Mouse (Mus musculus): ENCODE results near the gene Taok1. TPM values are rescaled to one million over a fixed set of nuclear protein-coding genes. Genes with fewer than 3 reads are reported as not detected.
A peak's percentile ranks its signal among the peaks of the same experiment; 100 is the strongest.
"Not testable (repeated sequence)": the region's sequence is repeated elsewhere in the genome, so short reads cannot be mapped to it uniquely, and the experiment has no call there.

Gene Taok1
- polyA plus RNA-seq, 1 experiment from 2014 or later, result 24.1 TPM

DNA sequence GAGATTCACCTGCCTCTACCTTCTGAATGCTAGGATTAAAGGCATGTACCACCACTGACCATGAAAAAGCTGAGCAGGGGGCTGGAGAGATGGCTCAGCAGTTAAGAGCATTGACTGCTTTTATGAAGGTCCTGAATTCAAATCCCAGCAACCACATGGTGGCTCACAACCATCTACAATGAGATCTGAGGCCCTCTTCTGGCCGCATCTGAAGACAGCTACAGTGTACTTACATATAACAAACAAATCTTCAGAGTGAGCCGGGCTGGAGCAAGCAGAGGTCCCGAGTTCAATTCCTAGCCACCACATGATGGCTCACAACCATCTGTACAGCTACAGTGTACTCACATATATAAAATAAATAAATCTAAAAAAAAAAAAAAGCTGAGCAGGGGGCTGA is 79.2 kb downstream of the Taok1 start:
- not testable (repeated sequence) for H3K27ac ChIP-seq (ENCODE audit: low read length); H3K4me3 ChIP-seq (ENCODE audit: low read depth, low read length); H3K27me3 ChIP-seq (ENCODE audit: control insufficient read depth, insufficient read depth, low read length); ATAC-seq (ENCODE audit: insufficient number of reproducible peaks, insufficient read depth, low FRiP score, low read depth); H3K36me3 ChIP-seq (ENCODE audit: control insufficient read depth, insufficient read depth, low read length); H3K4me1 ChIP-seq (ENCODE audit: control insufficient read depth, insufficient read depth, low read length); H3K4me2 ChIP-seq (replicated peaks; ENCODE audit: low read depth, low read length); H3K9ac ChIP-seq (replicated peaks; ENCODE audit: low read depth, low read length); H3K9me3 ChIP-seq (ENCODE audit: control insufficient read depth, low read depth, low read length)
- 86% methylated on average over 3 of the region's 3 CpGs for WGBS

DNA sequence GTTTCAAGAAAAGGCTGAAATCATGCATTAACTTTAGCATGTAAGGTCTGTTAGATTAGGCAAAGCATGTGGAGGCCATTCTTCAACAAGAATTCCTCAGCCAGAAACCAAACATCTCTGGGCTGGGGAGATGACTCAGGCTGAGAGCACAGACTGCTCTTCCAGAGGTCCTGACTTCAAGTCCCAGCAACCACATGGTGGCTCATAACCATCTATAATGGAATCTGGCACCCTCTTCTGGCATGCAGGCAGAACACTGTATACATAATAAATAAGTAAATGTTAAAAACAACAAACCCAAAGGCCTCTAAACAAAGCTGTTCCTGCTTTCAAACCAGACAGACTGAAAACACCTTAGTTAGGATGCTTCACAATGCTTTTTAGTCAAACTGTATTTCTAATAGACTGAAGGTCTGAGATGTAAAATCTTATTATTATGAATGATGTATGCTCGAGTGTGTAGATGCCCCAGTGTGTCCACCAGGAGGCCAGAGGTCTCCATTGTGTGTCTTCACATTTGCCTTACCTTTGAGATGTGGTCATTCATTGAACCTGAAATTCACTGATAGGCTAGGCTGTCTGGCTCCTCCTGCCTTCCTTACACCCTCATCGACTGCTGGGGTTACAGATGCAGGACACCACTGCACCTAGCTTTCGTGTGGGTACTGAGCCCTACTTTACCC is 81.7 kb downstream of the Taok1 start:
- WGBS, result 68% methylated on average over 3 of the region's 3 CpGs
- no peak for ATAC-seq (ENCODE audit: insufficient number of reproducible peaks, insufficient read depth, low FRiP score, low read depth)
- no peaks in the 10 kb centered on the region for H3K36me3 ChIP-seq (ENCODE audit: control insufficient read depth, insufficient read depth, low read length)
- no peak overlapping the region for H3K27ac ChIP-seq (ENCODE audit: low read length)
- H3K4me2 ChIP-seq (replicated peaks; ENCODE audit: low read depth, low read length), result no peak overlapping the region
- no peaks in the 10 kb centered on the region for H3K9me3 ChIP-seq (ENCODE audit: control insufficient read depth, low read depth, low read length)
- H3K4me1 ChIP-seq (ENCODE audit: control insufficient read depth, insufficient read depth, low read length), result no peaks in the 10 kb centered on the region
- no peak overlapping the region for H3K9ac ChIP-seq (replicated peaks; ENCODE audit: low read depth, low read length)
- no peak overlapping the region for H3K4me3 ChIP-seq (ENCODE audit: low read depth, low read length)
- H3K27me3 ChIP-seq (ENCODE audit: control insufficient read depth, insufficient read depth, low read length), result no peaks in the 10 kb centered on the region

DNA sequence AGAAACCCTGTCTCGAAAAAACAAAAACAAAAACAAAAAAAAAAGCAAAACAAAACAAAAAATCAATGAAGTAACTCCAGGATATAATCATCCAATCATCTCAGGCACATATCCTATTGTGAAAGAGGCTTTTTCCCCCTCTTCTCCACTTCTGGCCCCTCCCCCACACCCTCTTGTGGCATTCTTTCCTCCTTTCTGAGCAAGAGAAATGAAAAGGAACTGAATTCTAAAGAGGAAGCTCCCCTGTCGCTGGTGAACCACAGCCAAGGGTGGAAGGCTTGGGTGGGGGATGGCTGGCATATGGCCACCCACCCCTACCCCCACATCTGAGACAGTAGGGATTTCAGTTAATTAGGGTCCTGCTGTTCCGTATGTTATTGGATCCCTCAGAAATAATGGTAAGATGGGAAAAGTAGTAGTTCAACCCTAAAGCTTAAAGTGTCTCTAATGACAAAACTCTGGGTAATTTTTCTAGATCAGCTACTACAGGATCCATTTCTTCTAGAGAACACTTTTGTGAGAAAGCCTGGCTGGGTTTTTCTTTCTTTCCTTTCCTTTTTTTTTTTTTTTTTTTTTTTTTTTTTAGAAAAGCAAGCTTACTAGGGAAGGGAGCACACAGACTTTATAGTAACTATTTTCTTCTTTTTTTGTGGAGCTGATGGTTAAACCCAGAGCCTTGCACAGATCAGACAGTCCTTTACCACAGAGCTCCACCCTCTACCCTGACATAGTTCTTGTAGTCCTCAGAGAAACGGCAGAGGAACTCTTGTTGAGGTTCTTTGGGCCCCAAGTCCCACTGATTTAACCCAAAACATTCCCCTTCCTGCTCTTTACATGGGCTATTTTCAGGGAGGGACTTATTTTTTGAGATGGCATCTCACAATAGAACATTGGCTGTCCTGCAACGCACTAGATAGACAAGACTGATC is 86.8 kb downstream of the Taok1 start:
- H3K9me3 ChIP-seq (ENCODE audit: control insufficient read depth, low read depth, low read length), result no peaks in the 10 kb centered on the region
- no peak overlapping the region for H3K9ac ChIP-seq (replicated peaks; ENCODE audit: low read depth, low read length)
- no peaks in the 10 kb centered on the region for H3K36me3 ChIP-seq (ENCODE audit: control insufficient read depth, insufficient read depth, low read length)
- 62% methylated on average over 5 of the region's 5 CpGs for WGBS
- peaks cover 5% of the 10 kb centered on the region; the same call in 1 of the 2 replicates for H3K27me3 ChIP-seq (ENCODE audit: control insufficient read depth, insufficient read depth, low read length)
- H3K4me1 ChIP-seq (ENCODE audit: control insufficient read depth, insufficient read depth, low read length), result peaks cover under 1% of the 10 kb centered on the region; the same call in 1 of the 2 replicates
- no peak overlapping the region for H3K4me2 ChIP-seq (replicated peaks; ENCODE audit: low read depth, low read length)
- no peak for ATAC-seq (ENCODE audit: insufficient number of reproducible peaks, insufficient read depth, low FRiP score, low read depth)
- no peak overlapping the region for H3K4me3 ChIP-seq (ENCODE audit: low read depth, low read length)
- H3K27ac ChIP-seq (ENCODE audit: low read length), result no peak overlapping the region

DNA sequence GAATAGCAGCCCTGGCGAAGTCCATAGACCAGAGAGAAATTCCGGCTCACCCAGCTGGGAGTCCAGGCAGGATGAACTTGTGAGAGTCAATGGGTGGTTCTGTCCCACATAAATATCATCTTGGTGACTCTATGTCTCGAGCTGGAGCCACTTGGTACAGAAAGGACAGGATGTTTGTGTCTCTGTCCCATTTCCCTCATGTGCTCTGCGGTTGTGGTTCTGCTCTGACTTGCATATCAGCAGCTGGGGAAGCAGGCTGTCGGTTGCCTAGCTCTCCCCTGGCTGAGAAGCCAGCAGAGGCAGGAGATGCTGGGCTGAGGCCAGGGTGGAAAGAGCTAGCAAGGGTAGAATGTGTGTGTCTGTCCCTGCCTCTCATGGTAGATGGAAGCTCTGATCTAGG is 88.6 kb downstream of the Taok1 start, which contains the start of gene Gm10392:
TSS of gene Gm10392 (minus strand) at position 156 of the 400 bp plus-strand sequence.
- 71% methylated on average over 5 of the region's 5 CpGs for WGBS

DNA sequence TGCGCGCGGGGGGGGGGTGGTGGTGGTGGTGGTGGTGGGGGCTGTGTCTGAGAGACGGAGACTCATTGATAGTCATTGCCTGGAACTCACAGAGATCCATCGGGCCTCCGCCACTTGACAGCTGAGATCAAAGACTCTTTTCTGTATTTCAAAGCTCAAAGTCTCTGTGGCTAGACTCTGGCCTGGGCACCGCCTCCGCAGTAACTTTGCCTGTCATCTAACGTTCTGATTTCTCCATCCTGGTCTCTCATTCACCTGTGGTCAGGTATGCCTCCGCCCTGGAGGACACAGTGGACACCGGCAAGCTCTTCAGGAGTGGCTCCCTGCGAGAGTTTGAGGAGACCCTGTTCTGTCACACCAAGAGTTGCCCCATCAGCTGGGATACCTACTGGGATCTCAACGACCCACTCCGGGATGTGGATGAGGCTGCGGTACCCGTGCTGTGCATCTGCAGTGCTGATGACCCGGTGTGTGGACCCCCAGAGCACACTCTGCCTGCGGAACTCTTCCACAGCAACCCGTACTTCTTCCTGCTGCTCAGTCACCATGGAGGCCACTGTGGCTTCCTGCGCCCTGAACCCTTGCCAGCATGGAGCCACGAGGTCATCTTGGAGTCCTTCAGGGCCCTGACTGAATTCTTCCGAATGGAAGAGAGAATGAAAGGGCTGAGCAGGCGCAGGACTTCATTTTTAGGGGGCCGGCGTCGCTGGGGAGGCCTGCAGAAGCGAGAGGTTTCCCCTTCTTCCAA is 89.4 kb downstream of the Taok1 start:
- no peak for ATAC-seq (ENCODE audit: insufficient number of reproducible peaks, insufficient read depth, low FRiP score, low read depth)
- 83% methylated on average over 27 of the region's 27 CpGs for WGBS
- H3K9ac ChIP-seq (replicated peaks; ENCODE audit: low read depth, low read length), result no peak overlapping the region

More for the DNA sequence above, 88.6 kb downstream of the Taok1 start, which contains the start of gene Gm10392:
- no peaks in the 10 kb centered on the region for H3K36me3 ChIP-seq (ENCODE audit: control insufficient read depth, insufficient read depth, low read length)
- no peak within 1 kb of the TSS for H3K27ac ChIP-seq (ENCODE audit: low read length)
- no peak within 1 kb of the TSS for H3K4me3 ChIP-seq (ENCODE audit: low read depth, low read length)
- H3K4me2 ChIP-seq (replicated peaks; ENCODE audit: low read depth, low read length), result no peak within 1 kb of the TSS
- peaks cover 5% of the 10 kb centered on the region; the same call in 1 of the 2 replicates for H3K27me3 ChIP-seq (ENCODE audit: control insufficient read depth, insufficient read depth, low read length)
- peaks cover 16% of the 10 kb centered on the region for H3K4me1 ChIP-seq (ENCODE audit: control insufficient read depth, insufficient read depth, low read length)
- no peaks in the 10 kb centered on the region for H3K9me3 ChIP-seq (ENCODE audit: control insufficient read depth, low read depth, low read length)
- no peak for ATAC-seq (ENCODE audit: insufficient number of reproducible peaks, insufficient read depth, low FRiP score, low read depth)
- H3K9ac ChIP-seq (replicated peaks; ENCODE audit: low read depth, low read length), result no peak within 1 kb of the TSS

DNA sequence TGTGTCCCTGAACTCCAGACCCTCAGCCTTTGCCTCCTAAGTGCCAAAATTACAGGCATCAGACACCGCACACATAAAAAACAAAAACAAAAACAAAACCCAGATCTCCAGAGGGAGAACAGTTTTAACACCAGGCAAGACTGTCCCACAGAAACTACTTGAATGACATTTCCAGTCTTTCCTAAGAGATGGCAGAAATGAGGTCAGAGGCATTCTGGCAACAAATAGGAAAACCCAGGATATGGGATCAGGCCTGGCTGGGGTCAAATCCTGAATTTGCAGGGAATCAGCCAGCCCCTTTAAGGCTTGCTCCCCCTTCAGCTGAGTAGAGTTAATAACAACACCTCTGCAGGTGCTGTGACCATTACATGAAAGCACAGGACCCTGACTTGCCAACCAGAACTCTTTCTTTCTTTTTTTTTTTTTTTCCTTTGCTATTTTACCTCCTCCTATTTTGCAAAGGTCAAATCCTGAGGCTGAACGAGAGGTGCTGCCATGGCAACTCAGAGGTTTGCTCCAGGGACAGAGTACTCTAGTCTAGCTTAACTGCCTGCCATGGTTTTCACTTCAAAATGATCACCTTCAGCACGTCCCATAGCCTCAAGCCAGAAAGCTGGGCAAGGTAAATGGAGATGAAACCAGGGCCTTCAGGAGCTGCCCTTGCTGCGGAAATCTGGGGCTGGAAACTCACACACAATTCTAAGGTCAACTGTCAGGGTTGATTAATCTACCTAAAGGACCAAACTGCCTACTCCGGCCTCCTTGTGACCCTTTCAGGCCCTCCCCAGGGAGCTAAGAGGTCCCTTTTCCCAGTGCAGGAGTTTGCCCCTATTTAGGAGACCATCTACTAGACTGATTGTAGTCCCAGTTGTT is 90.8 kb downstream of the Taok1 start:
- no peak overlapping the region for H3K4me3 ChIP-seq (ENCODE audit: low read depth, low read length)
- H3K36me3 ChIP-seq (ENCODE audit: control insufficient read depth, insufficient read depth, low read length), result no peaks in the 10 kb centered on the region
- H3K9ac ChIP-seq (replicated peaks; ENCODE audit: low read depth, low read length), result no peak overlapping the region
- H3K4me2 ChIP-seq (replicated peaks; ENCODE audit: low read depth, low read length), result no peak overlapping the region
- no peaks in the 10 kb centered on the region for H3K9me3 ChIP-seq (ENCODE audit: control insufficient read depth, low read depth, low read length)
- peaks cover 21% of the 10 kb centered on the region for H3K4me1 ChIP-seq (ENCODE audit: control insufficient read depth, insufficient read depth, low read length)
- 53% methylated on average over 5 of the region's 5 CpGs for WGBS
- no peak overlapping the region for H3K27ac ChIP-seq (ENCODE audit: low read length)
- ATAC-seq (ENCODE audit: insufficient number of reproducible peaks, insufficient read depth, low FRiP score, low read depth), result no peak
- H3K27me3 ChIP-seq (ENCODE audit: control insufficient read depth, insufficient read depth, low read length), result peaks cover 5% of the 10 kb centered on the region; the same call in 1 of the 2 replicates

More for the DNA sequence above, 89.4 kb downstream of the Taok1 start:
- Histone ChIP-seq H3K4me3 (ENCODE audit: low read depth, low read length) (no peak overlapping the region), H3K4me1 (ENCODE audit: control insufficient read depth, insufficient read depth, low read length) (peaks cover 20% of the 10 kb centered on the region), H3K27me3 (ENCODE audit: control insufficient read depth, insufficient read depth, low read length) (peaks cover 5% of the 10 kb centered on the region; the same call in 1 of the 2 replicates), H3K36me3 (ENCODE audit: control insufficient read depth, insufficient read depth, low read length) (no peaks in the 10 kb centered on the region), H3K9me3 (ENCODE audit: control insufficient read depth, low read depth, low read length) (no peaks in the 10 kb centered on the region), H3K4me2 (replicated peaks; ENCODE audit: low read depth, low read length) (no peak overlapping the region), H3K27ac (ENCODE audit: low read length) (no peak overlapping the region)

DNA sequence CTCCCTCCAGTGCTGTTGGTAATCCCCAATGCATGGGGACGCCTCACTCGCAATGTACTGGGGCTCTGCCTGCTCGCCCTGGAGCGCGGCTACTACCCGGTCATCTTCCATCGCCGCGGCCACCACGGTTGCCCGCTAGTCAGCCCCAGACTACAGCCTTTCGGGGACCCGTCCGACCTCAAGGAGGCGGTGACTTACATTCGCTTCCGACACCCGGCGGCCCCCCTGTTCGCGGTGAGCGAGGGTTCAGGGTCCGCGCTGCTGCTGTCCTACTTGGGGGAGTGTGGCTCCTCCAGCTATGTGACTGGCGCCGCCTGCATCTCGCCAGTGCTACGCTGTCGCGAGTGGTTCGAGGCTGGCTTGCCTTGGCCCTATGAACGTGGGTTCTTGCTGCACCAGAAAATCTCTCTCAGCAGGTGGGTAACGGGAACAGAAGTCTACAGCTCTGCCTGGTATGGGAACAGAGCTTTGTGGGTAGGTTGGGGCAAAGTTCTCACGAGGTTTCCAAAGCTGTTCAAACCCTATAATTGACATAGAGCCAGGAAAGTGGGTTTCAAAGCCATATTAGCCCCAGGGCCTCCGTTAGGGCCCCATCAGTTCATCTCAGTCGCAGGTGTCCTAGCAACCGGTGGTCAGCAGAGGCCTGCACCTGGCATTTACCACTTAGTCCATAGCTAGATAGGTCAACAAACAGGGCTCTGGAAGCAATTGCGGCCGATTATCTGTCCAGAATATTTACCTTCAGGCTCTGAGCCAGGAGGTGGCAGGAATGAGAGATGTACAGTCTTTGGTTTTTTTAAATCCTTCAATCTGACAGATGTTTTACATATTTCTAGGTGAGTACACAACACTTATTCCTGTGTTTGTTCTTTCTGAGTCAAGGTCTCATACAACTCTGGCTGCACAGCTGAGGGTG is 91.7 kb downstream of the Taok1 start, which contains the start of gene Trp53i13:
TSS of gene Trp53i13 (minus strand) at position 344 of the 916 bp plus-strand sequence.
- 6% methylated on average over 39 of the region's 39 CpGs for WGBS

More for the DNA sequence above, 91.7 kb downstream of the Taok1 start, which contains the start of gene Trp53i13:
- no peak for ATAC-seq (ENCODE audit: insufficient number of reproducible peaks, insufficient read depth, low FRiP score, low read depth)
- Histone ChIP-seq H3K27ac (ENCODE audit: low read length) (no peak within 1 kb of the TSS), H3K4me3 (ENCODE audit: low read depth, low read length) (peak within 1 kb of the TSS; percentile 47), H3K36me3 (ENCODE audit: control insufficient read depth, insufficient read depth, low read length) (no peaks in the 10 kb centered on the region), H3K9me3 (ENCODE audit: control insufficient read depth, low read depth, low read length) (no peaks in the 10 kb centered on the region), H3K9ac (replicated peaks; ENCODE audit: low read depth, low read length) (no peak within 1 kb of the TSS; the same call in 1 of the 2 replicates), H3K4me2 (replicated peaks; ENCODE audit: low read depth, low read length) (peak within 1 kb of the TSS; percentile 98), H3K4me1 (ENCODE audit: control insufficient read depth, insufficient read depth, low read length) (peaks cover 23% of the 10 kb centered on the region), H3K27me3 (ENCODE audit: control insufficient read depth, insufficient read depth, low read length) (peaks cover 5% of the 10 kb centered on the region; the same call in 1 of the 2 replicates)
